Mouse (Mus musculus) liver, adult 10 weeks (tissue): ENCODE measurements around the gene Tmem255b. TPM values are rescaled to one million over a fixed set of nuclear protein-coding genes. Genes with fewer than 3 reads are reported as not detected.

Experiments
- polyA plus RNA-seq: library from polyadenylated mRNA; stranded (reverse); fragments of 350-450 nt; fragmentation: Illumina TruSeq; extraction: RNeasy Lipid Tissue Mini Kit (QIAGEN cat#74804); gene quantifications from one replicate; pipeline ENCODE4 v1.2.3, GENCODE M21; 2014; ENCODE audit warnings: low read depth, low replicate concordance

Gene Tmem255b
- not detected for polyA plus RNA-seq

DNA sequence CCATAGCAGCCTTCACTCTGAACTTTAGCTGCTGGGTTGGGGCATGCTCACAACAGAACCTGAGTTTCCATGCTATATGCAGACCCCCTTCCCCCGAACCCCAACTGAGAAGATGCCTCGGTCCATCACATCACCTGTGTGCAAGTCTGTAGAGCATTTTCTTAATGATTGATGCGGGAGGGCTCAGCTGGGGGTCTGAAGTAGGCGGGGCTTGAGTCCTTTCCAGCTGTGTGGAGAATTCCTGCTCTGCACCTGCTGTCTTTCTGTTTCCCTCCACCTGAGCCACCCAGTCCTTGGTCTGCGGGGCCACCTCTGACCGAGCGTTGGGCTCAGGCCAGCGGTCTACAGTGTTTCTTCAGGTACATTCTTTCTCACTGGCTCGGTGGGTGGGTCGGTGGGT is at the start of gene Tmem255b:
Tmem255b (plus strand) TSS at position 301 of the 400 bp plus-strand sequence.

DNA sequence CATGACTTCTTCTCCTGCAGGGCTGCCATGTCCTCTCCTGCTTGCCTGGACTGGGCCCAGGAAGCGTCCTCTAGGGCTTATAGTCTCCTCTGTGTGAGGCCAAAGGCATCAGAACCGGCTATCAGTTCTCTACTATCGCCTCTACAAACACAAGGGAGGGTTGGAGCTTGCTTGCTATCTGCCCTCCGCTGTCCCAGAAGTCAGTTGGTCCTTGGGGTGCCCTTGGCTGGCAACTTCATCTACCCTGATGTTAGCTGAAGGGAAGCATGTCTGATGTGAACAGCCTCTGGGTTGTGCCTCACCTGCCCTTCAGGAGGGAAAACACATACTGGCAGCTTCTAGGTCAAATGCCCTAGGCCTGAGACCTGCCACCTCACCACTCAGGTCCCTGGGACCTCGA is 38.3 kb upstream of the Tmem255b start, which contains the start of gene Atp4b:
Atp4b (minus strand) TSS at position 101 of the 400 bp plus-strand sequence.

DNA sequence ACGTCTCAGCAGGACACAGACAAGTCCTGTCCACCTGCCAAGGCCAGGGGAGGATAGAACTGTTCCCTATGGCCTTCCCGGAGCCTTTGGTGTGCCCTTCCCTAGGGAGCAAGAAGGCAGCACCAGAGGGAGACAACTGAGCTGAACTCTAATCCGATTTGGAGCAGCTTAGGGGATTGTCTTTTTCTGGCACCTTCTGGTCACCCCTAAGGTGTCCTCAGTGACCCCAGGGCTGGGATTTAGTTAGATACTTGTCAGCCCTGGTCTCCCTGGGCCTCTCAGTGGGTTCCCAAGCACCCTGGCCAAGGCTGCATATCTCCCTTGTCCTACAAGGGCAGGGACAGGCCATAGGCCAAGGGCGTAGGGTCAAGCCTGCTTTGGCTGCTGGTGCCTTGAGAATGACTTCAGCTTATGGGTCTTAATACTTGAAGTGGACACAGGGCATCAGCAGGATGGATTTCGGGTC is 30.3 kb upstream of the Tmem255b start, which contains the start of gene Grk1:
Grk1 (plus strand) TSS at position 416 of the 466 bp plus-strand sequence.

DNA sequence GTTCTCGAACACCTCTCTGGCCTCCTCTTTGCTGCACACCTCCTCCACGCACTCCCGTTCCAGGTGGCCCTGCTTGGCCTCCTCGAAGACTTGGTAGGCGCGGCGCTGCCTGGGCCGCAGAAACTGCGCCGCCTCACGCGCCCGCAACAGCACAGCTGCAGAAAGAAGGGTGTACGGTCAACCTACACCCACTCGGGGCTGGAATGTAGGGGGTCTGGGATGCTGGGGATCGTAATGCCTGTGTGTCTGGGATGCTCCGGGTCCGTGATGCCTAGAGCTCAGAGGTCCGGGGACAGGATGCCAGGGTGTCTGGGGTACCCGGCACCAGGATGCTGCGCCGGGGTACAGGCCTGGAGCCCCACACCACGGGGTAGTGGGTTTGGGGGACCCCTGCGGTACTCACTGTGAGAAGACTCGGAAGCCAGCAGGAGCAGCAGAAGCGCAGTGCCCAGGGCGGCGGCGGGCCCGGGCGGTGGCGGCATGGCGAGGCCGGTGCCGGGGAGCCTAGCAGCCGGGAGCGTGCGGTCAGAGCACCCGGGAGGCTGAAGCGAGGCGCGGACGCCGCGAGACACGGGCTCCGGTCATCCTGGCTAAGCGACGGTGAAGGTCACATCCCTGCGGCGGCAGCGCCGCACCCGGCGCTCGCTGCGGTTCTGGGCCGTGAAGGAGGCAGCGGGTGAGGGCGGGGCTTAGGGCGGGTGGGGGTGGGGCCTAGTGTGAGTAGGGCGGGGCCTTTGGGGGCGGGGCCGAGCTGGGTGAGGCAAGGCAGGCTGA is 59.1 kb downstream of the Tmem255b start, which contains the start of gene Gas6:
Gas6 (minus strand) TSS at position 633 of the 774 bp plus-strand sequence.

Other genes starting within 250 kb of the Tmem255b start
- 11.4 TPM for gene Grtp1, start 234.6 kb upstream of the Tmem255b start, polyA plus RNA-seq
- gene Adprhl1, start 181.0 kb upstream of the Tmem255b start, polyA plus RNA-seq, result not detected
- 6.8 TPM for gene Dcun1d2, start 147.1 kb upstream of the Tmem255b start, polyA plus RNA-seq
- 6.7 TPM for gene Tmco3, start 147.0 kb upstream of the Tmem255b start, polyA plus RNA-seq
- 10.9 TPM for gene Tfdp1, start 96.4 kb upstream of the Tmem255b start, polyA plus RNA-seq
- gene Atp4b, start 38.4 kb upstream of the Tmem255b start, polyA plus RNA-seq, result not detected
- not detected for gene Grk1, start 30.1 kb upstream of the Tmem255b start, polyA plus RNA-seq
- 2.4 TPM for gene Gas6, start 59.3 kb downstream of the Tmem255b start, polyA plus RNA-seq
- not detected for gene 1700029H14Rik, start 127.3 kb downstream of the Tmem255b start, polyA plus RNA-seq
- 3.3 TPM for gene Rasa3, start 242.4 kb downstream of the Tmem255b start, polyA plus RNA-seq